Mouse (Mus musculus): ENCODE data around the gene Syt16.

DNA sequence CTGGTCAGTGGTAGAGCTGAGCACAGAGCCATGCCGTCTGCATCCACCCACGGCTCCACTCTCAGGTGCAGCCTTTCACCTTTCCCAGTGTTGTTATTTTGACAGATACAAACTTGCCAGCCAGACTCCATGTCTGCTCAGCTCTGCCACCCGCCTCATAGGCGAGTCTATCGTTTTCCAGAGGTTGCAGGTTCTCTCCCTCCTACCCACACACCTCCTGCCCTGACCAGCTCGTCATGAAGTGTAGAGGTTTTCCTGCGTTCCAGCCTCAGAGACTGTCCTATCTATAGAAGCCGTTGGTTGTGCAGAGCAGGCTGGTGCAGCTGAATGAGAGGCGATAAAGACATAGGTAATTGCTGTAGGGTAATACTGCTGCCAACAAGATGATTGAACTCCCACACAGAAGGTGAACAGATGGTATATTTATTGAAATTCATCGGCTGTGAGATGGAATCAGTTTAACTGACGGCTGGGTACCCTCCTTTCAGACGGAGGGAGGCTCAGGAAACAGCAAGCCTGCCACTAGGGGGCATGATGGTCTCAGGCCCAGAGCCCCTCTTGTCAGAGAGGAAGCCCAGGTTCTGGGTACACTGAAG, 58.0 kb downstream of the Syt16 start:
- TF ChIP-seq POLR2A (IDR thresholded peaks at IDR 0.05; ENCODE audit: low read depth, low read length) (no peak), CTCF (IDR thresholded peaks at IDR 0.05; ENCODE audit: borderline replicate concordance, insufficient read depth, low read length) (peak; percentile 64; the same call in 1 of the 2 replicates)

All from embryonic fibroblast, embryonic 13.5 days (primary cell).